Mouse (Mus musculus): ENCODE measurements around the gene Coq10a. TPM values are rescaled to one million over a fixed set of nuclear protein-coding genes. Genes with fewer than 3 reads are reported as not detected.

Gene Coq10a
- polyA plus RNA-seq, 1 experiment from 2014 or later = 19.4 TPM

- WGBS = 62% methylated on average over 9 of the region's 9 CpGs
- Histone ChIP-seq H3K4me3 (replicated peaks) (no peak overlapping the region), H3K36me3 (peaks cover 16% of the 10 kb centered on the region; the same call in 1 of the 2 replicates), H3K27ac (replicated peaks) (no peak overlapping the region), H3K4me2 (replicated peaks) (no peak overlapping the region), H3K9ac (no peak overlapping the region), H3K9me3 (replicated peaks) (no peaks in the 10 kb centered on the region), H3K4me1 (no peaks in the 10 kb centered on the region), H3K27me3 (no peaks in the 10 kb centered on the region)
- ATAC-seq (ENCODE audit: insufficient number of reproducible peaks, low FRiP score, low TSS enrichment, low read depth) = no peak
These were observed 32.8 kb upstream of the Coq10a start for GRCm38 (mm10) chr10:128401638-128402037.

GRCm38 (mm10) chr10:128401056-128401455, 32.3 kb upstream of the Coq10a start, which contains the start of gene Slc39a5:
Slc39a5 (minus strand) TSS chr10:128401229.
- H3K9ac ChIP-seq = no peak within 1 kb of the TSS
- no peaks in the 10 kb centered on the region for H3K9me3 ChIP-seq (replicated peaks)
- no peak within 1 kb of the TSS for H3K27ac ChIP-seq (replicated peaks)

DNA sequence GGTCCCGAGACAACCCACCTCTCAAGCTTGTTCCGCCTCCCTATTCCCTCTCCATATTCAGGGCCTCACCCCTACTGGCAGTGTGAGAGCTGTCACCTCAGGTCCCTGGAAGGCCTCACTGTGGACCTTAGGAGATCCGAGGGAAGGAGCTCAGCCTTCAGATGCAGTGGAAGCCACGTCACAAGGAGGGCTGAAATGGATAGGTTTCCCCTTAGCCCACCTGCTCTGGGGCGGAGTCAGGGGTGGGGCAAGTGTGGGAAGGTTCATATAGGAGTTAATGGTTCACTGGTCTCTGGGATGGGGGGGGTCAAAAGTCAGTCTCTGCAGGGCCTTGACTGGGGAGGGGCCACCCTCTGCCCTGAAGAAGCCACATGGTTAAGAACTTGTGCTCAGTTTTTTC, 31.5 kb upstream of the Coq10a start:
- Histone ChIP-seq H3K4me2 (replicated peaks) (no peak overlapping the region), H3K27me3 (no peaks in the 10 kb centered on the region), H3K4me3 (replicated peaks) (no peak overlapping the region), H3K4me1 (no peaks in the 10 kb centered on the region), H3K9me3 (replicated peaks) (no peaks in the 10 kb centered on the region), H3K9ac (no peak overlapping the region), H3K27ac (replicated peaks) (no peak overlapping the region), H3K36me3 (peaks cover 18% of the 10 kb centered on the region; the same call in 1 of the 2 replicates)
- ATAC-seq (ENCODE audit: insufficient number of reproducible peaks, low FRiP score, low TSS enrichment, low read depth) = no peak
- 30% methylated on average over 5 of the region's 5 CpGs for WGBS

More at GRCm38 (mm10) chr10:128401056-128401455, 32.3 kb upstream of the Coq10a start, which contains the start of gene Slc39a5:
- H3K4me2 ChIP-seq (replicated peaks) = no peak within 1 kb of the TSS
- H3K4me3 ChIP-seq (replicated peaks) = no peak within 1 kb of the TSS
- H3K27me3 ChIP-seq = no peaks in the 10 kb centered on the region
- 15% methylated on average over 2 of the region's 2 CpGs for WGBS
- no peak for ATAC-seq (ENCODE audit: insufficient number of reproducible peaks, low FRiP score, low TSS enrichment, low read depth)
- H3K4me1 ChIP-seq = no peaks in the 10 kb centered on the region
- peaks cover 15% of the 10 kb centered on the region; the same call in 1 of the 2 replicates for H3K36me3 ChIP-seq

- ATAC-seq (ENCODE audit: insufficient number of reproducible peaks, low FRiP score, low TSS enrichment, low read depth) = no peak
- no peak overlapping the region for H3K4me2 ChIP-seq (replicated peaks)
- no peaks in the 10 kb centered on the region for H3K9me3 ChIP-seq (replicated peaks)
- no peak overlapping the region for H3K9ac ChIP-seq
- WGBS = 61% methylated on average over 7 of the region's 7 CpGs
- no peak overlapping the region for H3K27ac ChIP-seq (replicated peaks)
- H3K36me3 ChIP-seq = peaks cover 37% of the 10 kb centered on the region
- peaks cover 9% of the 10 kb centered on the region; the same call in 1 of the 2 replicates for H3K4me1 ChIP-seq
- H3K4me3 ChIP-seq (replicated peaks) = no peak overlapping the region
- H3K27me3 ChIP-seq = no peaks in the 10 kb centered on the region
These were observed 28.7 kb upstream of the Coq10a start for GRCm38 (mm10) chr10:128397466-128397865.

- Histone ChIP-seq H3K4me3 (replicated peaks) (no peak overlapping the region), H3K9ac (no peak overlapping the region), H3K4me1 (peaks cover 9% of the 10 kb centered on the region; the same call in 1 of the 2 replicates), H3K27ac (replicated peaks) (no peak overlapping the region), H3K9me3 (replicated peaks) (no peaks in the 10 kb centered on the region), H3K4me2 (replicated peaks) (no peak overlapping the region), H3K27me3 (no peaks in the 10 kb centered on the region), H3K36me3 (peaks cover 44% of the 10 kb centered on the region)
- 65% methylated on average over 10 of the region's 10 CpGs for WGBS
- ATAC-seq (ENCODE audit: insufficient number of reproducible peaks, low FRiP score, low TSS enrichment, low read depth) = no peak
These were observed 28.0 kb upstream of the Coq10a start for GRCm38 (mm10) chr10:128396716-128397264.

DNA sequence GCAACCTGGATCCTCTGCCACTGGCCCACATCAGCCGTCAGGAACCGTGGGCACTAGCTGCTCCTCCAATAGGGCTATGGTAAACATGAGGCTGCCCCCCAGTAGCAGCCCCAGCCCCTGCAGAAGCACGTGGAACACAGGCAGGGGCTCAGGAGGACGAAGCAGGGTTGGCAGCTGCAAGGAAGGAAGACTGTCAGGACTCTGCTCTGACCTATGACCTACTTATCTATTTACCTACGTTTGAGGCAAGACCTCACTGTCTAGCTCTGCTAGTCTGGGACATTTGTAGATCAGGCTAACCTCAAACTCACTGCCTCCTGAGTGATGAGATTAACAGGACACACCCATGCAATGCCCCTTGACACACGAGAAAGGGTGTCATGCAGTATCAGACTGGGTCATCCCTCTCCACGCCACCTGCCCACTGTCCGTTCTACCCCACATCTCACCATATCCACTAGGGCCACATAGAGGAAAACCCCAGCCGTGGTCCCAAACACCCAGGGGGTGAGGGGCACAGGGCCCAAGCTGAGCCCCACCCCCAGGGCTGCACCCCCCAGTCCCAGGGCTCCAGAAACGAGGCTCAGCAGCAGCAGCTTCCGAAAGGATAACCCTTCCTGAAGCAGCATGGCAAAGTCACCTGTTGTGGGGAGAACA, 27.3 kb upstream of the Coq10a start:
- no peak overlapping the region for H3K4me3 ChIP-seq (replicated peaks)
- H3K9ac ChIP-seq = no peak overlapping the region
- peaks cover 9% of the 10 kb centered on the region; the same call in 1 of the 2 replicates for H3K4me1 ChIP-seq
- ATAC-seq (ENCODE audit: insufficient number of reproducible peaks, low FRiP score, low TSS enrichment, low read depth) = no peak
- no peak overlapping the region for H3K4me2 ChIP-seq (replicated peaks)
- H3K27me3 ChIP-seq = no peaks in the 10 kb centered on the region
- peaks cover 49% of the 10 kb centered on the region for H3K36me3 ChIP-seq
- 58% methylated on average over 11 of the region's 11 CpGs for WGBS
- no peak overlapping the region for H3K27ac ChIP-seq (replicated peaks)
- H3K9me3 ChIP-seq (replicated peaks) = no peaks in the 10 kb centered on the region

GRCm38 (mm10) chr10:128391850-128392249, 23.1 kb upstream of the Coq10a start:
- no peak overlapping the region for H3K4me3 ChIP-seq (replicated peaks)
- no peak overlapping the region for H3K9ac ChIP-seq
- no peak overlapping the region for H3K4me2 ChIP-seq (replicated peaks)
- peaks cover 91% of the 10 kb centered on the region for H3K36me3 ChIP-seq
- H3K27ac ChIP-seq (replicated peaks) = no peak overlapping the region
- H3K4me1 ChIP-seq = peaks cover 9% of the 10 kb centered on the region; the same call in 1 of the 2 replicates
- H3K27me3 ChIP-seq = no peaks in the 10 kb centered on the region
- H3K9me3 ChIP-seq (replicated peaks) = no peaks in the 10 kb centered on the region
- ATAC-seq (ENCODE audit: insufficient number of reproducible peaks, low FRiP score, low TSS enrichment, low read depth) = no peak
- 79% methylated on average over 6 of the region's 6 CpGs for WGBS

- H3K4me3 ChIP-seq (replicated peaks) = no peak overlapping the region
- no peaks in the 10 kb centered on the region for H3K9me3 ChIP-seq (replicated peaks)
- H3K4me2 ChIP-seq (replicated peaks) = no peak overlapping the region
- no peak overlapping the region for H3K9ac ChIP-seq
- ATAC-seq (ENCODE audit: insufficient number of reproducible peaks, low FRiP score, low TSS enrichment, low read depth) = no peak
- peaks cover 9% of the 10 kb centered on the region; the same call in 1 of the 2 replicates for H3K4me1 ChIP-seq
- H3K27me3 ChIP-seq = no peaks in the 10 kb centered on the region
- 87% methylated on average over 12 of the region's 12 CpGs for WGBS
- H3K36me3 ChIP-seq = peaks cover 94% of the 10 kb centered on the region
- H3K27ac ChIP-seq (replicated peaks) = no peak overlapping the region
These were observed 21.6 kb upstream of the Coq10a start for GRCm38 (mm10) chr10:128390366-128390765.

- peaks cover 7% of the 10 kb centered on the region; the same call in 1 of the 2 replicates for H3K4me1 ChIP-seq
- no peaks in the 10 kb centered on the region for H3K27me3 ChIP-seq
- no peaks in the 10 kb centered on the region for H3K9me3 ChIP-seq (replicated peaks)
- H3K36me3 ChIP-seq = peaks cover 99% of the 10 kb centered on the region
- no peak overlapping the region for H3K9ac ChIP-seq
- no peak overlapping the region for H3K4me3 ChIP-seq (replicated peaks)
- no peak overlapping the region for H3K27ac ChIP-seq (replicated peaks)
- no peak for ATAC-seq (ENCODE audit: insufficient number of reproducible peaks, low FRiP score, low TSS enrichment, low read depth)
- WGBS = 91% methylated on average over 6 of the region's 6 CpGs
- no peak overlapping the region for H3K4me2 ChIP-seq (replicated peaks)
These were observed 20.8 kb upstream of the Coq10a start for GRCm38 (mm10) chr10:128389570-128389969.

GRCm38 (mm10) chr10:128388941-128389340, 20.1 kb upstream of the Coq10a start:
- Histone ChIP-seq H3K9ac (no peak overlapping the region), H3K4me3 (replicated peaks) (no peak overlapping the region), H3K27ac (replicated peaks) (no peak overlapping the region), H3K9me3 (replicated peaks) (no peaks in the 10 kb centered on the region), H3K36me3 (peaks cover 99% of the 10 kb centered on the region), H3K4me1 (peaks cover under 1% of the 10 kb centered on the region; the same call in 1 of the 2 replicates), H3K4me2 (replicated peaks) (no peak overlapping the region), H3K27me3 (no peaks in the 10 kb centered on the region)
- no peak for ATAC-seq (ENCODE audit: insufficient number of reproducible peaks, low FRiP score, low TSS enrichment, low read depth)
- 88% methylated on average over 14 of the region's 14 CpGs for WGBS

DNA sequence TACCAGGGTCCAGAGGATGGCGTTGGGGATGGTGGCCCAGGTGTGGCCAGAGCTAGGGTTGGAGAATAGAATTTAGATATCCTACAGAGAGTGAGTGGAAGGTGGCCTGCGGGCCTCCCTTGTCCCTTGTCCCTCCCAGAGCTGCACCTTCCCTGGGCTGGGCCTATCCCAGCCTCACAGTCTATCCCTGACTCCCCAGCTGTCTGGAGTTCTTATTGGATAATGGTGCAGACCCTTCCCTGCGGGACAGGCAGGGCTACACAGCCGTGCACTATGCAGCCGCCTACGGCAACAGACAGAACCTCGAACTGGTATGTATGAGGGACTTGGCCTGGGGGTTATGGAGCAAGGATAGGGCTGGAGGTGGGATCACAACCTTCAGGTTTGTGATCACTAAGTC, 17.1 kb upstream of the Coq10a start:
- 80% methylated on average over 7 of the region's 7 CpGs for WGBS

More for the DNA sequence above, 17.1 kb upstream of the Coq10a start:
- Histone ChIP-seq H3K9ac (no peak overlapping the region), H3K9me3 (replicated peaks) (no peaks in the 10 kb centered on the region), H3K4me1 (no peaks in the 10 kb centered on the region), H3K36me3 (peaks cover 98% of the 10 kb centered on the region), H3K27me3 (no peaks in the 10 kb centered on the region), H3K4me3 (replicated peaks) (no peak overlapping the region), H3K4me2 (replicated peaks) (no peak overlapping the region), H3K27ac (replicated peaks) (no peak overlapping the region)
- no peak for ATAC-seq (ENCODE audit: insufficient number of reproducible peaks, low FRiP score, low TSS enrichment, low read depth)
